Mouse (Mus musculus): ENCODE results near the gene Olfr876.

- TF ChIP-seq CTCF (IDR thresholded peaks at IDR 0.05; ENCODE audit: low read depth, low read length) (no peak), GATA1 (IDR thresholded peaks at IDR 0.05; ENCODE audit: borderline replicate concordance, low read length) (no peak)
Measured at GRCm38 (mm10) chr9:37807235-37807634, 4.4 kb downstream of the Olfr876 start.

All from G1E (cell line).